Mouse (Mus musculus) liver, embryonic 15.5 days (tissue): ENCODE data around the gene Itih2. TPM values are rescaled to one million over a fixed set of nuclear protein-coding genes. Genes with fewer than 3 reads are reported as not detected.
A peak's percentile ranks its signal among the peaks of the same experiment; 100 is the strongest.

Experiments used
- ATAC-seq: fragments of 200-750 bp; cut with Nextera tagmentation; 2 replicates; pipeline ENCODE4 v1.8.0; 2017; ENCODE audit warnings: moderate number of reproducible peaks, mild to moderate bottlenecking, moderate library complexity; ENCODE audit not compliant: insufficient read depth
- H3K27ac ChIP-seq: fragments of 300-500 bp; sonication (generic); replicated peaks from 2 replicates; pipeline ENCODE4 v1.5.1; 2015; ENCODE audit warnings: mild to moderate bottlenecking, inconsistent platforms
- H3K27me3 ChIP-seq: fragments of 300-500 bp; sonication (generic); 2 replicates; pipeline ENCODE4 v1.6.1; 2015; ENCODE audit warnings: mild to moderate bottlenecking, inconsistent platforms
- H3K36me3 ChIP-seq: fragments of 300-500 bp; sonication (generic); replicated peaks from 2 replicates; pipeline ENCODE4 v1.6.1; 2015; ENCODE audit warnings: moderate library complexity, mild to moderate bottlenecking, inconsistent platforms
- H3K4me1 ChIP-seq: fragments of 300-500 bp; sonication (generic); replicated peaks from 2 replicates; pipeline ENCODE4 v1.6.1; 2015; ENCODE audit warnings: inconsistent platforms
- H3K4me2 ChIP-seq: fragments of 300-500 bp; sonication (generic); 2 replicates; pipeline ENCODE4 v1.6.1; 2015; ENCODE audit warnings: moderate library complexity, mild to moderate bottlenecking, inconsistent platforms
- H3K4me3 ChIP-seq: fragments of 300-500 bp; sonication (generic); replicated peaks from 2 replicates; pipeline ENCODE4 v1.5.1; 2015; ENCODE audit warnings: mild to moderate bottlenecking, inconsistent platforms
- H3K9ac ChIP-seq: fragments of 300-500 bp; sonication (generic); 2 replicates; pipeline ENCODE4 v1.6.1; 2015; ENCODE audit warnings: moderate library complexity, mild to moderate bottlenecking, inconsistent platforms
- H3K9me3 ChIP-seq: fragments of 300-500 bp; sonication (generic); replicated peaks from 2 replicates; pipeline ENCODE4 v1.6.1; 2016; ENCODE audit warnings: inconsistent platforms
- WGBS: fragments of 180-500 bp; shearing (Covaris S2); methylation state at CpG from one replicate; pipeline ENCODE4 v1.1.7; 2015; ENCODE audit warnings: mixed read lengths; ENCODE audit not compliant: insufficient replicate concordance; 5-methylcytosine and 5-hydroxymethylcytosine counted together
- polyA plus RNA-seq: library from polyadenylated mRNA; unstranded; fragments of >200 nt; fragmentation: Nextera tagmentation; extraction: Ambion mirVana; gene quantifications from 2 replicates; pipeline ENCODE4 v1.2.1, GENCODE M21; 2015

The Itih2 gene
- polyA plus RNA-seq, 1 experiment from 2014 or later = 310 TPM

- Histone ChIP-seq H3K27me3 (no peaks in the 10 kb centered on the region), H3K9me3 (no peaks in the 10 kb centered on the region), H3K4me3 (peak overlapping the region; percentile 81), H3K4me2 (peak overlapping the region; percentile 74), H3K27ac (peak overlapping the region; percentile 81), H3K9ac (peak overlapping the region; percentile 90), H3K36me3 (peaks cover 28% of the 10 kb centered on the region; the same call in 1 of the 2 replicates), H3K4me1 (peaks cover 47% of the 10 kb centered on the region)
- peak; percentile 35 for ATAC-seq
- WGBS = 0% methylated on average over 28 of the region's 28 CpGs
These were observed 51.4 kb downstream of the Itih2 start for GRCm38 (mm10) chr2:10079745-10080309.

DNA sequence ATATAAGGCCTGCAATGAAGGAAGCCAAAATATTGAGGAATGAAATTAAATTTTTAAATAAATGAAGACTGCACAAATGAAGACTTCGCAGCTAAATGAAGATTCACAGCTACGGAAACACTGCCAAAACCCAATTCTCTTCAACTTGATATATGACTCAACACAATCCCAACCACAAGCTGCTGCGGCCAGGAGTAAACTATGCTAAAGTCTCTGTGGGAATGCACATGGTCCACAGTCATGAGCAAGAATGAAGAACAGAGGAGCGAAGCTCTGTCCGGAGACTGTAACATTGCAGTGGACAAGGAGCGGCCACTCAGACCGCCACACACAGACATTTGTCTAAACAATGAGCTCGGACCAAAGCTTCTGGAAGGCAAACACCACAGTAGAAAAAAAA, 54.5 kb downstream of the Itih2 start:
- Histone ChIP-seq H3K4me1 (peaks cover 62% of the 10 kb centered on the region), H3K9me3 (no peaks in the 10 kb centered on the region), H3K27ac (no peak overlapping the region), H3K9ac (no peak overlapping the region), H3K36me3 (peaks cover 24% of the 10 kb centered on the region), H3K27me3 (no peaks in the 10 kb centered on the region), H3K4me3 (no peak overlapping the region), H3K4me2 (no peak overlapping the region)
- ATAC-seq = no peak
- 76% methylated on average over 8 of the region's 8 CpGs for WGBS

DNA sequence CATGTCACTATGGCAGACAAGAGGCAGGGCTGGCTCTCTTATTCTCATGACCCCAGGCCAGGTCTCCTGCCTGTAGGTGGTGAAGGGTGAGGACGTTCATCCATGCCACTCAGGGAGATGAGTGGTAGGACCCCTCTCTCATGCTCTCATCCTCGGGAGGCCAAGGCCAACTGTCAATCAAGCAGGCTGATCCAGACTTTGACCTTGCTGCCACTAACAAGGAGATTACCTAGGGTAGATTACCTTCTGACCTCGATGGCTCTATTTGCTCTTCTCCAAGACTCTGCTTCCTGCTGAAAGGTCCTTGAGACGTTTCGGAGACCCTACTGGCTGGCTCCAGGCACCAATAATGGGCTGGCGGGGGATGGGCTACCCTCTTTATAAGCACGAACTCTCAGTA, 56.7 kb downstream of the Itih2 start:
- Histone ChIP-seq H3K36me3 (peaks cover 38% of the 10 kb centered on the region), H3K9me3 (no peaks in the 10 kb centered on the region), H3K27ac (no peak overlapping the region), H3K4me3 (no peak overlapping the region), H3K4me1 (peaks cover 57% of the 10 kb centered on the region), H3K9ac (no peak overlapping the region), H3K27me3 (no peaks in the 10 kb centered on the region), H3K4me2 (no peak overlapping the region)
- no peak for ATAC-seq
- WGBS = 59% methylated on average over 7 of the region's 7 CpGs

DNA sequence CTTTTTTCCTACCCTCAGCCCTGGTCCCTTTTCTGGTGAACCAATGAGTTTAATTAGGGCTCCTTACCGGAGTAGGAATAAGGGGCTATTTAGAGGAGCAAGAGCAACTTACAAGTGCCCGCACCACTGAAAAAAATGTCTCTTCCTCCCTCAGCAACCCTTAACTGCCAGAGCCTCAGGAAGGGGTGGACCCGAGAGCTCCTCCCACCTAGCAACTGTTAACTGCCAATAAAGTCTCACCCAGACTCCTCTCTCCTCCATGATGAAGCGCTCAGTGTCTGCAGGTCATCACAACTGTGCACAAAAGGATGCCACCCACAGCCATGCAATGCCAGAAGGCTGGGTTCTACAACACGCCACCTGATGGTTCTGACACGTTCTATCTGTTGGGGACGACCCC, 59.4 kb downstream of the Itih2 start:
- ATAC-seq = no peak
- peaks cover 38% of the 10 kb centered on the region for H3K4me1 ChIP-seq
- 51% methylated on average over 7 of the region's 7 CpGs for WGBS

GRCm38 (mm10) chr2:10058836-10059235, 72.4 kb downstream of the Itih2 start:
- Histone ChIP-seq H3K36me3 (peaks cover 88% of the 10 kb centered on the region), H3K9ac (no peak overlapping the region), H3K4me1 (no peaks in the 10 kb centered on the region), H3K9me3 (no peaks in the 10 kb centered on the region), H3K4me2 (no peak overlapping the region), H3K27ac (no peak overlapping the region), H3K27me3 (no peaks in the 10 kb centered on the region), H3K4me3 (no peak overlapping the region)
- 65% methylated on average over 5 of the region's 5 CpGs for WGBS
- ATAC-seq = no peak

More for the DNA sequence above, 59.4 kb downstream of the Itih2 start:
- Histone ChIP-seq H3K4me2 (no peak overlapping the region), H3K27me3 (no peaks in the 10 kb centered on the region), H3K9ac (no peak overlapping the region), H3K27ac (no peak overlapping the region), H3K36me3 (peaks cover 52% of the 10 kb centered on the region), H3K9me3 (no peaks in the 10 kb centered on the region), H3K4me3 (no peak overlapping the region)

- WGBS = 79% methylated on average over 1 of the region's 1 CpGs
- no peak overlapping the region for H3K4me2 ChIP-seq
- H3K27ac ChIP-seq = no peak overlapping the region
- no peak overlapping the region for H3K9ac ChIP-seq
- H3K36me3 ChIP-seq = peaks cover 33% of the 10 kb centered on the region
- no peak overlapping the region for H3K4me3 ChIP-seq
- peaks cover 18% of the 10 kb centered on the region for H3K4me1 ChIP-seq
- H3K9me3 ChIP-seq = no peaks in the 10 kb centered on the region
- no peak for ATAC-seq
- H3K27me3 ChIP-seq = no peaks in the 10 kb centered on the region
These were observed 79.2 kb downstream of the Itih2 start for GRCm38 (mm10) chr2:10051996-10052395.

GRCm38 (mm10) chr2:10050878-10051277, 80.3 kb downstream of the Itih2 start:
- Histone ChIP-seq H3K9ac (no peak overlapping the region), H3K9me3 (no peaks in the 10 kb centered on the region), H3K4me1 (peaks cover 21% of the 10 kb centered on the region), H3K4me3 (no peak overlapping the region), H3K36me3 (peaks cover 24% of the 10 kb centered on the region), H3K27me3 (no peaks in the 10 kb centered on the region), H3K4me2 (no peak overlapping the region), H3K27ac (no peak overlapping the region)
- 76% methylated on average over 3 of the region's 3 CpGs for WGBS
- ATAC-seq = no peak

DNA sequence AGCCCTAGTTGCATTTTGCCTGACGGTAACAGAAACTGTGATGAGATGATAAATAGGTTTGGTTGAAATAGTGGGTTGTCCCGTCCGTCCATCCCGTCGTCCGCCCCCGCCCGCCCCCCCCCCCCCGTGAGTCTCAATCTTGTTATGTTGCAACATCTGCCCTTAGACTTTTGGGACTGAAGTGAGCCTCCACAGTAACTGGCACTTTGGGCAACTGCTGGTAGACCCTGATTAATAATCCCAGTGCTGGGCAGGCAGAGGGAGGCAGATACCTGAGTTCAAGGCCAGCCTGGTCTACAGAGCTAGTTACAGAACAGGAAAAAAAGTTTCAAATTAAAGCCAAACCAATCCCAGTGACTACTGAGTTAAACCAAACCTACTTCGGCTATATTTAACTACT, 81.7 kb downstream of the Itih2 start:
- Histone ChIP-seq H3K9ac (peak overlapping the region; percentile 88), H3K9me3 (no peaks in the 10 kb centered on the region), H3K4me3 (peak overlapping the region; percentile 93), H3K27ac (peak overlapping the region; percentile 46; the same call in 1 of the 2 replicates), H3K4me2 (peak overlapping the region; percentile 90), H3K36me3 (peaks cover 10% of the 10 kb centered on the region), H3K27me3 (no peaks in the 10 kb centered on the region), H3K4me1 (peaks cover 21% of the 10 kb centered on the region)
- WGBS = 8% methylated on average over 10 of the region's 10 CpGs
- ATAC-seq = no peak

- peaks cover 3% of the 10 kb centered on the region; the same call in 1 of the 2 replicates for H3K36me3 ChIP-seq
- peak within 1 kb of the TSS; percentile 46 for H3K27ac ChIP-seq
- H3K4me3 ChIP-seq = peak within 1 kb of the TSS; percentile 93
- H3K4me1 ChIP-seq = peaks cover 21% of the 10 kb centered on the region
- H3K9ac ChIP-seq = peak within 1 kb of the TSS; percentile 88
- peak; percentile 91 for ATAC-seq
- H3K4me2 ChIP-seq = peak within 1 kb of the TSS; percentile 90
- H3K27me3 ChIP-seq = no peaks in the 10 kb centered on the region
- H3K9me3 ChIP-seq = no peaks in the 10 kb centered on the region
- WGBS = 0% methylated on average over 36 of the region's 36 CpGs
These were observed 82.7 kb downstream of the Itih2 start, which contains the start of gene Taf3 for GRCm38 (mm10) chr2:10048461-10048860. Taf3 (minus strand) TSS chr2:10048596.

DNA sequence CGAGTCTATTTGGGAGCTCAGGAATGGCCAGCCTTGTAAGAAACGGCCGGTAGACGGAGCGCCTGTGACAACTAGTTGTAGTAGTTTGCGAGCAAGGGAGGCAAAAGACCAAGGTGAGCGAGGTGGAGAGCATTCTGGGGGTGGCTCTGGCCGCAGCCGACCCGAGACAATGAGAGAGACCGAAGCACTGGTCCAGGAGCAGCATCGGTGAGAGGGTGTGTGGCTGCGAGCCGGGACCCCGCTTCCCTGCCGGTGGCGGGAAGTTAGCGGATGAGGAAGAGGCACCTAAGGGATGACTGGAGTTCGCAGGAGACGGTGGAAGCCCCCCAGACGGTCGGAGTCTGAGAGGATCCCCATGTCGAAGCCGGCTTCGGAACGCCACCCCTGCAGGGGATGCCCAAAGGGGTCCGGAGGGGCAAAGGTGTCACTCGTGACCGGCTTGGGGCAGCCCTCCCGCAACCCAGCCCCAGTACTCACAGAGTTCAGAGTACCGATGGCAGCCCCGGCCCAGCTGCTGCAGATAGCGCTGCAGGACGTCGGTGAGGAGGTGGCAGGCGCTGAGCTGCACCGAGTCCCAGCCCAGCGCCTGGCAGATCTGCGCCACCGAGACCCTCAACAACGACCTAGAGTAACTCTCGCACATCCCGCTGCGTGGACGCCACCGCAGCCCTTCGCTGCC, 83.3 kb downstream of the Itih2 start:
- Histone ChIP-seq H3K4me1 (peaks cover 21% of the 10 kb centered on the region), H3K4me3 (peak overlapping the region; percentile 93), H3K27me3 (no peaks in the 10 kb centered on the region), H3K4me2 (peak overlapping the region; percentile 90), H3K27ac (peak overlapping the region; percentile 38; the same call in 1 of the 2 replicates), H3K9me3 (no peaks in the 10 kb centered on the region), H3K36me3 (no peaks in the 10 kb centered on the region), H3K9ac (peak overlapping the region; percentile 88)
- ATAC-seq = peak; percentile 56
- under 1% methylated on average over 47 of the region's 47 CpGs for WGBS
